Mouse (Mus musculus): ENCODE data around the gene Olfr539. TPM values are rescaled to one million over a fixed set of nuclear protein-coding genes. Genes with fewer than 3 reads are reported as not detected.

The Olfr539 gene
- polyA plus RNA-seq, 1 experiment from 2014 or later: not detected

DNA sequence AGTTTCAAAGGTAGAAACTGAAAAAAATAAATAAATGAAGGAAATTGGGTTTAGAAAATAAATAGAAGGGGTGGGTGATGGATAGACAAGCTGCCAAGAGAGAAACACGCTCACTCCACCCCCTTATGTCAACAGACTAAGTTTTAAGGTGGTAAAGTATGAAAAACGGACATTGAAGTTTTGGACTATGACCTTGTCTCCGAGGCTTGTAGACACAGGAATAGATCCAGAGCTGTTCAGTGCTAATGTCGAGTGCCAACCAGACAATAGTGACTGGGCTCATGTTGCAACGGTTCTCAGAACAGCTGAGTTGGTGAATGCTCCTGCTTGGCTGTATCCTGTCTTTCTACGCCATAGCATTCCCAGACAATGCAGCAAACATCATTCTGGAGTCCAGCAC, 61.4 kb downstream of the Olfr539 start:
- no peak for ATAC-seq (ENCODE audit: low FRiP score)
- H3K9ac ChIP-seq: no peak overlapping the region
- 89% methylated on average over 6 of the region's 6 CpGs for WGBS
- H3K4me1 ChIP-seq (replicated peaks): no peaks in the 10 kb centered on the region
- H3K4me3 ChIP-seq: no peak overlapping the region
- H3K27me3 ChIP-seq: no peaks in the 10 kb centered on the region
- no peak overlapping the region for H3K4me2 ChIP-seq
- no peaks in the 10 kb centered on the region for H3K36me3 ChIP-seq
- no peak overlapping the region for H3K27ac ChIP-seq
- H3K9me3 ChIP-seq: no peaks in the 10 kb centered on the region

DNA sequence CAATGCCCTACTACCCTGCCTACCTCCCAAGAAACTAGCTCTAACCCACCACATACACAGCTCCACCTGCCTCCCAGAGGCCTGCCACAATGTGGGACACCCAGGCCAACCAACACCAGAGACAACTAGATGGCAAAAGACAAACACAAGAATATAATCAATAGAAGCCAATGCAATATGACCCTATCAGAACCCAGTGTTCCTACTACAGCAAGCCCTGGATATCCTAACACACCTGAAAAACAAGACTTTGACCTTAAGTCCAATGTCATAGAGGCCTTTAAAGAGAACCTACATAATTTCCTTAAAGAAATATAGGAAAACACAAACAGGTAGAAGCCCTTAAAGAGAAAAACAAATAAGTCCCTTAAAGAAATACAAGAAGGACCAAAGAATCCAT, 65.8 kb downstream of the Olfr539 start:
- ATAC-seq (ENCODE audit: low FRiP score): no peak
- no peaks in the 10 kb centered on the region for H3K4me1 ChIP-seq (replicated peaks)
- no peaks in the 10 kb centered on the region for H3K36me3 ChIP-seq
- no peak overlapping the region for H3K27ac ChIP-seq
- no peak overlapping the region for H3K9ac ChIP-seq
- H3K4me3 ChIP-seq: no peak overlapping the region
- no peak overlapping the region for H3K4me2 ChIP-seq
- no peaks in the 10 kb centered on the region; the same call in 1 of the 2 replicates for H3K9me3 ChIP-seq
- H3K27me3 ChIP-seq: no peaks in the 10 kb centered on the region

Other genes starting within 250 kb of the Olfr539 start
- not detected in 2 replicates for gene Olfr532, start 238.3 kb upstream of the Olfr539 start, polyA plus RNA-seq (2015; fragmentation: Nextera tagmentation; extraction: Ambion mirVana)
- gene Olfr533, start 196.6 kb upstream of the Olfr539 start, polyA plus RNA-seq (2015; fragmentation: Nextera tagmentation; extraction: Ambion mirVana): not detected in 2 replicates
- gene Olfr535, start 175.7 kb upstream of the Olfr539 start, polyA plus RNA-seq (2015; fragmentation: Nextera tagmentation; extraction: Ambion mirVana): not detected in 2 replicates
- not detected in 2 replicates for gene Olfr536, start 152.5 kb upstream of the Olfr539 start, polyA plus RNA-seq (2015; fragmentation: Nextera tagmentation; extraction: Ambion mirVana)
- not detected in 2 replicates for gene Olfr538, start 92.0 kb upstream of the Olfr539 start, polyA plus RNA-seq (2015; fragmentation: Nextera tagmentation; extraction: Ambion mirVana)
- not detected in 2 replicates for gene Olfr46, start 58.7 kb upstream of the Olfr539 start, polyA plus RNA-seq (2015; fragmentation: Nextera tagmentation; extraction: Ambion mirVana)
- not detected in 2 replicates for gene Olfr61, start 31.0 kb upstream of the Olfr539 start, polyA plus RNA-seq (2015; fragmentation: Nextera tagmentation; extraction: Ambion mirVana)
- not detected in 2 replicates for gene Olfr53, start 13.5 kb upstream of the Olfr539 start, polyA plus RNA-seq (2015; fragmentation: Nextera tagmentation; extraction: Ambion mirVana)
- gene Olfr45, start 22.0 kb downstream of the Olfr539 start, polyA plus RNA-seq (2015; fragmentation: Nextera tagmentation; extraction: Ambion mirVana): not detected in 2 replicates
- gene Olfr541, start 37.3 kb downstream of the Olfr539 start, polyA plus RNA-seq (2015; fragmentation: Nextera tagmentation; extraction: Ambion mirVana): not detected in 2 replicates
- not detected in 2 replicates for gene Cyp2e1, start 103.8 kb downstream of the Olfr539 start, polyA plus RNA-seq (2015; fragmentation: Nextera tagmentation; extraction: Ambion mirVana)
- gene Syce1, start 127.9 kb downstream of the Olfr539 start, polyA plus RNA-seq (2015; fragmentation: Nextera tagmentation; extraction: Ambion mirVana): 0.26 and 0.57 TPM in 2 replicates
- 24.1 and 26.6 TPM in 2 replicates for gene Zfp941, start 162.2 kb downstream of the Olfr539 start, polyA plus RNA-seq (2015; fragmentation: Nextera tagmentation; extraction: Ambion mirVana)
- not detected in 2 replicates for gene Urah, start 175.1 kb downstream of the Olfr539 start, polyA plus RNA-seq (2015; fragmentation: Nextera tagmentation; extraction: Ambion mirVana)
- not detected in 2 replicates for gene Scgb1c1, start 185.6 kb downstream of the Olfr539 start, polyA plus RNA-seq (2015; fragmentation: Nextera tagmentation; extraction: Ambion mirVana)
- gene Odf3, start 187.9 kb downstream of the Olfr539 start, polyA plus RNA-seq (2015; fragmentation: Nextera tagmentation; extraction: Ambion mirVana): not detected in 2 replicates
- gene Gm45785, start 196.4 kb downstream of the Olfr539 start, polyA plus RNA-seq (2015; fragmentation: Nextera tagmentation; extraction: Ambion mirVana): 0.84 TPM in 1 of 2 replicates, not detected in the other
- 96.7 and 98.5 TPM in 2 replicates for gene Ric8a, start 197.0 kb downstream of the Olfr539 start, polyA plus RNA-seq (2015; fragmentation: Nextera tagmentation; extraction: Ambion mirVana)
- 43.3 and 44.0 TPM in 2 replicates for gene Bet1l, start 197.6 kb downstream of the Olfr539 start, polyA plus RNA-seq (2015; fragmentation: Nextera tagmentation; extraction: Ambion mirVana)
- 278 and 284 TPM in 2 replicates for gene Psmd13, start 222.0 kb downstream of the Olfr539 start, polyA plus RNA-seq (2015; fragmentation: Nextera tagmentation; extraction: Ambion mirVana)
- 41.6 and 45.3 TPM in 2 replicates for gene Sirt3, start 222.4 kb downstream of the Olfr539 start, polyA plus RNA-seq (2015; fragmentation: Nextera tagmentation; extraction: Ambion mirVana)
- gene Cox8b, start 240.5 kb downstream of the Olfr539 start, polyA plus RNA-seq (2015; fragmentation: Nextera tagmentation; extraction: Ambion mirVana): 0.69 TPM in 1 of 2 replicates, not detected in the other

Data from hindbrain, embryonic 13.5 days (tissue).